Mouse (Mus musculus) gastrocnemius, adult 2 months (tissue): ENCODE data around the gene Ccnb2. TPM values are rescaled to one million over a fixed set of nuclear protein-coding genes. Genes with fewer than 3 reads are reported as not detected.

Experiments
- DNase-seq: peaks from one replicate; pipeline ENCODE4 v3.0.0; 2022
- H3K27ac ChIP-seq: fragments of 200-600 bp; 2 replicates; pipeline ENCODE4 v1.8.1; 2022; ENCODE audit warnings: mild to moderate bottlenecking
- H3K4me3 ChIP-seq: fragments of 200-600 bp; 2 replicates; pipeline ENCODE4 v1.8.1; 2022; ENCODE audit warnings: mild to moderate bottlenecking, moderate library complexity
- CTCF ChIP-seq: fragments of 200-600 bp; IDR thresholded peaks from 2 replicates; pipeline ENCODE4 v1.8.1; 2022; ENCODE audit warnings: antibody characterized with exemption, mild to moderate bottlenecking, moderate library complexity
- intact Hi-C: fragments of 180-260 bp; cut with DNase I; formaldehyde crosslinking; loops from one replicate; pipeline ENCODE4 v1.15.1; 2025
- total RNA-seq, 2 experiments: library from RNA; stranded (reverse); gene quantifications; 2 replicates each; pipeline ENCODE4 v1.2.3; 2021

Gene Ccnb2
- total RNA-seq, 2 experiments from 2014 or later = 0.26 TPM; not detected in 1

- DNase-seq = no peak
- Histone ChIP-seq H3K27ac (no peak overlapping the region), H3K4me3 (no peak overlapping the region)
- no peak for TF ChIP-seq CTCF
- intact Hi-C loops = no loop called here
Measured at GRCm38 (mm10) chr9:70396083-70396482, 25.3 kb downstream of the Ccnb2 start.

- TF ChIP-seq CTCF = peak; percentile 39; the same call in 1 of the 2 replicates
- H3K4me3 ChIP-seq = no peak overlapping the region
- DNase-seq = no peak
- no peak overlapping the region for H3K27ac ChIP-seq
- intact Hi-C loops = no loop called here
Measured at GRCm38 (mm10) chr9:70395617-70396016, 25.7 kb downstream of the Ccnb2 start.

- peak; percentile 40 for DNase-seq
- H3K27ac ChIP-seq = no peak overlapping the region
- TF ChIP-seq CTCF = peak; percentile 66
- no peak overlapping the region for H3K4me3 ChIP-seq
- intact Hi-C loops = loop anchor here (1.0 to 5.0 kb wide), 2 partner anchors 185 to 283 kb away; partner anchors contain the start of gene Myo1e
Measured at GRCm38 (mm10) chr9:70392563-70392907, 28.8 kb downstream of the Ccnb2 start.

DNA sequence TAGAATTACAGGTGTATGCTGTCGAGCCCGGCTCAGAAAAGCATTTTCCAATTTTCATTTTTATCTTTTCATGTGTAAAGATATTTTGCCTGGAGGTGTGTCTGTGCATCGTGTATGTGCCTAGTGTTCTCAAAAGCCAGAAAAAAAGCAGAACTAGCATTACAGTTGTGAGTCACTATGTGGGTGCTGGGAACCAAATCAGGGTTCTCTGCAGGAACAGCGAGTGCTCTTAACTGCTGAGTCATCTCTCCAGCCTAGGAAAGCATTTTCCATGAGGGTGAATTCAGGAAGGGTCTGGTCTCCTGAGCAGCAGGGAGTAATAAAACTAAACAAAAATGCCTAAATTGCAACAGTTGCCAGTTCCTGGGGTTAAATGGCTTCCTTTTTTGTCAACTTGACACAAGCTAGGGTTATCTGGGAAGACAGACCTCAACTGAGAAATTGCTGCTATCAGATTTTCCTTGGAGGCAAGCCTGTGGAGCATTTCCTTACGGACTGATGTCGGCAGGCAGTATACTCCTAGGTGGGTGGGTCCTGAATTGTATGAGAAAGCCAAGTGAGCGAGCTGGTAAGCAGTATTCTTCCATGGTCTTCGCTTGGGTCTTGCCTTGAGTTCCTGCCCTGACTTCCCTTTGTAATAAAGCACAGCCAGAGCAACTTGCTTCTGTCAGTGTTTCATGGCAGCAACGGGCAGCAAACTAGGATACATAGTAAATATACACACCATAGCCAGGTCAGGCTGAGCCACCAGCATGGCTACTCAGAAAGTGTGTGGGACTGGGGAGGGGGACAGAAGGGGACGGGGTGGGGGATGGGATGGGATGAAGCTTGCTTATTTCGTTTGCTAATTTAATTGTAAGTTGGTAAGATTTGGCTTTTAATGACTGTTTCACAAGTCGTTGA is 29.4 kb downstream of the Ccnb2 start:
- TF ChIP-seq CTCF = no peak
- Histone ChIP-seq H3K27ac (no peak overlapping the region), H3K4me3 (no peak overlapping the region)
- intact Hi-C loops = loop anchor here (1.0 to 5.0 kb wide), 2 partner anchors 185 to 283 kb away; partner anchors contain the start of gene Myo1e
- no peak for DNase-seq

- H3K4me3 ChIP-seq = no peak overlapping the region
- no peak for DNase-seq
- intact Hi-C loops = loop anchor here (5.0 kb wide), 1 partner anchor 184 kb away; the partner anchor contains the start of gene Myo1e
- TF ChIP-seq CTCF = no peak
- no peak overlapping the region for H3K27ac ChIP-seq
Measured at GRCm38 (mm10) chr9:70391042-70391441, 30.3 kb downstream of the Ccnb2 start.

DNA sequence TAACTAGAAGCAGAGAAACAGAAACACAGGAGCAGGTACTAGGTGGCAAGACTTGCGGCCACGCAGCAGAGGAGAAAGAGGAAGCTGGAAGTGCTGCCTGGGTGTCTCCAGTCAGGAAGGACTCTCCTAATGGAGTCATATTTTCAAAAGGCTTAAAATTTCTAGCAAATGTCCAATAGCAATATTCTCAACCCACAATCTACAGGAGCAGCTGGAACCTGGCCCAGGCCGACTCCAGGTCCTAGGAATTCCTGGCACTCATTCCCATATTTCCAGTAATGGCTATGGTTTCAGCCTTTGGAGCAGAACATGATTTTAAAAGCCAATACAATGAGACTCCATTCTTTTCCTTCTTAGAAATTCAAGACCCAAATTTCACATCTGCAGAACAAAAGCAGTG is 31.8 kb downstream of the Ccnb2 start:
- H3K4me3 ChIP-seq = no peak overlapping the region
- TF ChIP-seq CTCF = no peak
- DNase-seq = peak; percentile 35
- intact Hi-C loops = no loop called here
- H3K27ac ChIP-seq = no peak overlapping the region; the same call in 1 of the 2 replicates

DNA sequence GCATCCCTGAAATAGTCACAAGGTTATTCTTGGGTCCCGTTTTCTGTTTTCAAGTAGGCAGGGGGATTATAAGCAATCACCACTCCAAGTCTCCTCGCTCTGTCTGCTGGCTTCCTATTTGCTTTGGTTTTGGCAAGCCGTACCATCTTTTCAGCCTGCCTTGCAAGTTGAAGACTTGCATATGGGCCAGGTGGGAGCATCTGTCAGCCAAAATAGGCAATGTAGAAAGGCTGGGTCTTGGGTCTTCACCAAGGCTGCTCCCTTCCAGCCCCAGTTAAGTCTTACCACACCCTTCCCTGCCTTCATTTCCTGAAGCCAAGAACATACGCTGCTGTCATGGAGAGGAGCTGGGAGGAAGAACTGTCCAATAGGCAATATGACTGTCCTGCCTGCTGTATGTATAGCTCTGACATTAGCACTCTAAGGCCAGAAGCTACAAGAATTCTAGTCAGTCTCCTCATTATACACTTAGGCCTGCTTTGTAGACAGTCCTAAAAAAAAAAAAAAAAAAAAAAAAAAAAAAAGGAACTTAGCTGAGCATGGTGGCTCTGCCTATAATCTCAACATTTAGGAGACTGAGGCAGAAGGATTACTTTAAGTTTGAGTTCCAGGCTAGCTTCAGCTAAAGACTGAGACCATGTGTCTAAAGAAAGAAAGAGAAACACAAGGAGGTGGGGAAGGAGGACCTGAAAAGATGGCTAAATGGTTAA is 33.8 kb downstream of the Ccnb2 start:
- DNase-seq = peak; percentile 56
- no peak overlapping the region for H3K4me3 ChIP-seq
- H3K27ac ChIP-seq = no peak overlapping the region
- no peak for TF ChIP-seq CTCF
- intact Hi-C loops = no loop called here

DNA sequence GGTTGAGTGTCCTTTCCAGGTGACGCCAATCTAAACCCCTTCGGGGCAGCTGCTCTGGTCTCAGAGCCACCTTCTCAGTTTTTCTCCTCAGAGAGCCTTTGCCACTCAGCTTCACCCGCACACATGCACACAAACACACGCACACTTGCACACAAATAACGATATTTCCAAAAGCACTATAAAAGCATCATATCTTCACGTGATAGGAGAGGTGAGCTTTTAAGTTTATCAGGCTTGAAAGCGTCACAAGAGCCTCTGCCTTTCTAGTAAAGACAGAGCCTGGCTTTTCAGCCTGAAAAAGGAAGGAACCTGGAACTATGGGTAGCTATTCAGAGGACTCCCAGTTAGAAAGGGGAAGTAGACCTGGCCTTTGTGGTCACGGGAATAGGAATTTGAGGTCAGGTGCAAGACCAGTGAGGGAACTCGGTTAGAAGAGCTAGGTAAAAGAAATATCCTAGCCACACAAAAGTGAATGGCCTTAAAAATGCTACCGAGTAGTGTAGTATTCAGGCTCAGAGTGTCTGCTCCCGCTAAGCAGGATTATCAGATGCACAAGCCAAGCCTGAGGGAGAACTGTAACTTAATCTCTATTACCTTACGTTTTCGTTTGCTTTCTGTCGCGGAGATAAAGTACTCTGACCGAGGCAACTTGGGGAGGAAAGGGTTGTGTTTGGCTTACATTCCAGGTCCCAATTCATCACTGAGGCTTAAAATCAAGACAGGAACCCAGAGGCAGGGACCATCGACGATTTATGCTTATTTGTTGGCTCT is 36.2 kb downstream of the Ccnb2 start:
- DNase-seq = no peak
- intact Hi-C loops = no loop called here
- TF ChIP-seq CTCF = no peak

GRCm38 (mm10) chr9:70384494-70384893 is 36.9 kb downstream of the Ccnb2 start:
- Histone ChIP-seq H3K4me3 (no peak overlapping the region), H3K27ac (no peak overlapping the region)
- intact Hi-C loops = no loop called here
- no peak for TF ChIP-seq CTCF
- DNase-seq = no peak

More for the DNA sequence above, 36.2 kb downstream of the Ccnb2 start:
- Histone ChIP-seq H3K27ac (no peak overlapping the region), H3K4me3 (no peak overlapping the region)

- intact Hi-C loops = no loop called here
- no peak for DNase-seq
Measured at GRCm38 (mm10) chr9:70383750-70384149, 37.6 kb downstream of the Ccnb2 start.

DNA sequence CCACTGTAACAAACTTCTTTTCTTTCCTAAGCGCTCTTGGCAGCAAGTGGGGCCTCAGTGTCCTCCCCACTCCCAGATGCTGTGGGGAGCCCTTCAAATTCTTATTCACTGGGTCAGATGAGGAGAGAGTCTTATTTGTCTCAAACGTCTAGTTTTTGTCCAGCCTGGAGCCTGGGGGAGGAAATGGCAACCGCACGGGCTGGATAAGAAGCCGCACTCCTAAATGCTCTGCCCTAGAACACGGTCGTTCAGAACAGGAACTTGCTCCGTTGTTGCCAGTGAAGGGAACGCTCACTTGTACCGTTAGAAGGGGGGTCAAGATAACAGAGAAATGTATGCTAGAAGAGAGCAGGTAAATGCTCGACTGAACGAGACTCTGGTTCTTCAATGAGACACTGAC is 39.3 kb downstream of the Ccnb2 start:
- intact Hi-C loops = no loop called here

More at GRCm38 (mm10) chr9:70383750-70384149, 37.6 kb downstream of the Ccnb2 start:
- no peak for TF ChIP-seq CTCF
- no peak overlapping the region for H3K27ac ChIP-seq
- no peak overlapping the region for H3K4me3 ChIP-seq

More for the DNA sequence above, 39.3 kb downstream of the Ccnb2 start:
- Histone ChIP-seq H3K4me3 (no peak overlapping the region), H3K27ac (peak overlapping the region; percentile 43; the same call in 1 of the 2 replicates)
- peak; percentile 34 for DNase-seq
- no peak for TF ChIP-seq CTCF
